Mouse (Mus musculus): Measurements from ENCODE around the gene Dgki.

Gene Dgki

GRCm38 (mm10) chr6:36903159-36903794 lies 396.7 kb downstream of the Dgki start:
- DNase-seq = no peak

GRCm38 (mm10) chr6:36899872-36900271 lies 400.1 kb downstream of the Dgki start:
- no peak for DNase-seq

- no peak for DNase-seq
Measured at GRCm38 (mm10) chr6:36898412-36898811, 401.6 kb downstream of the Dgki start.

- DNase-seq = no peak
Measured at GRCm38 (mm10) chr6:36897616-36898149, 402.3 kb downstream of the Dgki start.

- DNase-seq = no peak
Measured at GRCm38 (mm10) chr6:36896656-36897055, 403.3 kb downstream of the Dgki start.

GRCm38 (mm10) chr6:36891820-36892219 lies 408.2 kb downstream of the Dgki start:
- DNase-seq = no peak

- no peak for DNase-seq
Measured at GRCm38 (mm10) chr6:36890776-36891175, 409.2 kb downstream of the Dgki start.

GRCm38 (mm10) chr6:36890296-36890695 lies 409.7 kb downstream of the Dgki start:
- DNase-seq = no peak

GRCm38 (mm10) chr6:36881309-36881708 lies 418.7 kb downstream of the Dgki start:
- DNase-seq = no peak

- no peak for DNase-seq
Measured at GRCm38 (mm10) chr6:36880643-36881263, 419.2 kb downstream of the Dgki start.

GRCm38 (mm10) chr6:36877399-36877798 lies 422.6 kb downstream of the Dgki start:
- DNase-seq = no peak

GRCm38 (mm10) chr6:36876426-36876825 lies 423.6 kb downstream of the Dgki start:
- DNase-seq = no peak

GRCm38 (mm10) chr6:36875926-36876325 lies 424.1 kb downstream of the Dgki start:
- DNase-seq = no peak

- no peak for DNase-seq
Measured at GRCm38 (mm10) chr6:36872876-36873275, 427.1 kb downstream of the Dgki start.

GRCm38 (mm10) chr6:36868217-36868616 lies 431.8 kb downstream of the Dgki start:
- no peak for DNase-seq

- no peak for DNase-seq
Measured at GRCm38 (mm10) chr6:36858258-36859041, 441.5 kb downstream of the Dgki start.

- DNase-seq = no peak
Measured at GRCm38 (mm10) chr6:36857627-36858257, 442.2 kb downstream of the Dgki start.

- DNase-seq = peak; percentile 64
Measured at GRCm38 (mm10) chr6:36850422-36851129, 449.4 kb downstream of the Dgki start.

- peak; percentile 35 for DNase-seq
Measured at GRCm38 (mm10) chr6:36845288-36845687, 454.7 kb downstream of the Dgki start.

- DNase-seq = peak; percentile 76
Measured at GRCm38 (mm10) chr6:36844258-36844657, 455.7 kb downstream of the Dgki start.

- DNase-seq = no peak
Measured at GRCm38 (mm10) chr6:36843031-36843488, 456.9 kb downstream of the Dgki start.
